Mouse (Mus musculus): ENCODE measurements around the gene Dmgdh. TPM values are rescaled to one million over a fixed set of nuclear protein-coding genes. Genes with fewer than 3 reads are reported as not detected.

The Dmgdh gene
- polyA plus RNA-seq (2012), result 0.04 TPM in 1 of 2 replicates, not detected in the other

GRCm38 (mm10) chr13:93674131-93674561 is at the start of gene Dmgdh, which contains the start of gene Bhmt2:
Dmgdh (plus strand) TSS chr13:93674433.
Bhmt2 (minus strand) TSS chr13:93674302.
- TF ChIP-seq GATA1 (IDR thresholded peaks at IDR 0.05; ENCODE audit: low read length) (no peak), TAL1 (IDR thresholded peaks at IDR 0.05; ENCODE audit: low read length) (no peak)
- Histone ChIP-seq H3K4me1 (ENCODE audit: control insufficient read depth) (no peaks in the 10 kb centered on the region), H3K9me3 (ENCODE audit: control insufficient read depth, low read length) (no peaks in the 10 kb centered on the region), H3K36me3 (ENCODE audit: control insufficient read depth) (no peaks in the 10 kb centered on the region; the same call in 1 of the 2 replicates), H3K4me3 (replicated peaks) (peak within 1 kb of the TSS; percentile 50), H3K27me3 (ENCODE audit: control insufficient read depth) (peaks cover 10% of the 10 kb centered on the region)

DNA sequence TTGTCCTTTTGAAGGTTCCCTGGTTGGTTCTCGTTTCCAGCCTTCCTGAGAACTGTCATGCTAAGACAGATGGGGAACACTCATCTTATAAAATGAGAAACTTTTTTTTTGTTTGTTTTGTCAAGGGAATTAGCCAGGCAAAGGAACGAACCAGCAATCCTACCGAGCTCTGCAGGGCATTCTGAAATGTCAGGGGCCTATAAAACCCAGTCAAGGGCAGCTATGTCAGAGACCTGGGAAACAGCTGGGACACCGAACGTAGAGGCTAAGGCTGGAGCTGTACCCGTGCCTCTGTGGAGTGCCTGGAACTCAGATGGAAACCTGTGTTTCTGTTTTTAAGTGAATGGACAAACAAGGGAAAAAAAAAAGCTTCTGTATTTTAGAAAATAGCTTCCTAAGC is 45.4 kb upstream of the Dmgdh start:
- no peaks in the 10 kb centered on the region for H3K9me3 ChIP-seq (ENCODE audit: control insufficient read depth, low read length)
- no peak overlapping the region for H3K4me3 ChIP-seq (replicated peaks)
- H3K4me1 ChIP-seq (ENCODE audit: control insufficient read depth), result no peaks in the 10 kb centered on the region
- H3K27me3 ChIP-seq (ENCODE audit: control insufficient read depth), result no peaks in the 10 kb centered on the region
- TF ChIP-seq TAL1 (IDR thresholded peaks at IDR 0.05; ENCODE audit: low read length) (no peak), GATA1 (IDR thresholded peaks at IDR 0.05; ENCODE audit: low read length) (no peak)
- no peaks in the 10 kb centered on the region; the same call in 1 of the 2 replicates for H3K36me3 ChIP-seq (ENCODE audit: control insufficient read depth)

DNA sequence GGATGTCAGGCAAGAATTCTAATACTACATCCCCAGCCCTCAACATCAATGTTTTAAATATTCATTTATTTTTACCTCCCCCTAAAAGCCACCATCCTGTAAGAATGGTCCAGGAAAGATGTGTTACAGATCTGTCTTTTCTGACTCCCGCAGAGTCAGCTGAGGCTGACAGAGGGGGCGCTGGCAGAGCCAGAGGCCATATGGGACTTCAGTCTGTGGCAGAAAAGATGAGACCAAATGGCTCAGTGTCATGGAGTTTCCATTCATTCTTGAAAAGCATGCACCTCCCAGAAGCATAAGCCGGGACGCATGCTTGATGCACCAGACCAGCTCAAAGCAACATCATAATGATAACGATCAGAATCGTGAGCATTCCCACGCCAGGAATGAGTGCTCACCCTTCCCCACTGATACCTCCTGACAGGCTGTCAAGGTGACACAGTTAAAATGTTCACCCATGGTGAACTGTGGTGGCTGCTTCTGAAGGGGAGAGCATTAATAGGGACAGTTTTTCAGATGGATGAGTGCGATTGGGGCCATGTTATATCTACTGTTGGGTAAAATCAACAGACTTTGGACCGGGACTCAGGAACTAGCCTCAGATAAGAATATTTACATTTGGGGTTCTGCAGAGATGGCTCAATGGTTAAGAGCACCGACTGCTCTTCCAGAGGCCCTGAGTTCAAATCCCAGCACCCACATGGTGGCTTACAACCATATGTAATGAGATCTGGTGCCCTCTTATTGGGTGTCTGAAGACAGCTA is 43.1 kb upstream of the Dmgdh start:
- H3K9me3 ChIP-seq (ENCODE audit: control insufficient read depth, low read length), result no peaks in the 10 kb centered on the region
- TF ChIP-seq TAL1 (IDR thresholded peaks at IDR 0.05; ENCODE audit: low read length), result no peak
- TF ChIP-seq GATA1 (IDR thresholded peaks at IDR 0.05; ENCODE audit: low read length), result no peak
- no peaks in the 10 kb centered on the region for H3K27me3 ChIP-seq (ENCODE audit: control insufficient read depth)
- no peak overlapping the region for H3K4me3 ChIP-seq (replicated peaks)
- H3K4me1 ChIP-seq (ENCODE audit: control insufficient read depth), result no peaks in the 10 kb centered on the region
- H3K36me3 ChIP-seq (ENCODE audit: control insufficient read depth), result no peaks in the 10 kb centered on the region; the same call in 1 of the 2 replicates

DNA sequence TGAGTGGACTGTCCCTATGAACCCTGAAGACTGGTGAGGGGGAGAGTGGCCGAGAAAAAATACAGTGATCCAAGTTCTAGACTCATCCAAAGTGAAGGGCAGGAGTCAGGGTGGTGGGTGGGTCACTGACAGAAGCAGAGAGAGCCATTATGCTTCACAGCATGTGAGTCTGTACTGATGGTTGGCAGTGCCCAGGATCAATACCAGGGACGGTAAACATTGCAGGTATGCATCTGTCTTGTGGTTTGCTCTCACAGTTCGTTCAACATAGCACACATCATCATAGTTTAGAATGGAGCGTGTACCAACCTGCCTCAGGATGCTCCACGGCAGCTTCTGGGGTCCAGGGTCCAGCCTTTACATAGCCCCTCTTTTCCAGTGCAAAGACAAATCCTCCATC is 41.3 kb upstream of the Dmgdh start:
- H3K4me3 ChIP-seq (replicated peaks), result no peak overlapping the region
- no peaks in the 10 kb centered on the region for H3K27me3 ChIP-seq (ENCODE audit: control insufficient read depth)
- no peaks in the 10 kb centered on the region; the same call in 1 of the 2 replicates for H3K36me3 ChIP-seq (ENCODE audit: control insufficient read depth)
- no peaks in the 10 kb centered on the region for H3K4me1 ChIP-seq (ENCODE audit: control insufficient read depth)
- H3K9me3 ChIP-seq (ENCODE audit: control insufficient read depth, low read length), result no peaks in the 10 kb centered on the region
- TF ChIP-seq GATA1 (IDR thresholded peaks at IDR 0.05; ENCODE audit: low read length) (no peak), TAL1 (IDR thresholded peaks at IDR 0.05; ENCODE audit: low read length) (no peak)

- H3K4me3 ChIP-seq (replicated peaks), result peak overlapping the region; percentile 25
- no peaks in the 10 kb centered on the region for H3K9me3 ChIP-seq (ENCODE audit: control insufficient read depth, low read length)
- H3K36me3 ChIP-seq (ENCODE audit: control insufficient read depth), result no peaks in the 10 kb centered on the region; the same call in 1 of the 2 replicates
- no peaks in the 10 kb centered on the region for H3K4me1 ChIP-seq (ENCODE audit: control insufficient read depth)
- no peaks in the 10 kb centered on the region for H3K27me3 ChIP-seq (ENCODE audit: control insufficient read depth)
- TF ChIP-seq TAL1 (IDR thresholded peaks at IDR 0.05; ENCODE audit: low read length) (no peak), GATA1 (IDR thresholded peaks at IDR 0.05; ENCODE audit: low read length) (no peak)
Measured at GRCm38 (mm10) chr13:93636561-93636960, 37.7 kb upstream of the Dmgdh start.

GRCm38 (mm10) chr13:93637282-93638245 is 36.7 kb upstream of the Dmgdh start, which contains the start of gene Bhmt:
Bhmt (minus strand) TSS chr13:93637961.
- Histone ChIP-seq H3K4me1 (ENCODE audit: control insufficient read depth) (no peaks in the 10 kb centered on the region), H3K36me3 (ENCODE audit: control insufficient read depth) (no peaks in the 10 kb centered on the region; the same call in 1 of the 2 replicates), H3K9me3 (ENCODE audit: control insufficient read depth, low read length) (no peaks in the 10 kb centered on the region), H3K27me3 (ENCODE audit: control insufficient read depth) (no peaks in the 10 kb centered on the region), H3K4me3 (replicated peaks) (peak within 1 kb of the TSS; percentile 25)
- TF ChIP-seq GATA1 (IDR thresholded peaks at IDR 0.05; ENCODE audit: low read length), result no peak
- no peak for TF ChIP-seq TAL1 (IDR thresholded peaks at IDR 0.05; ENCODE audit: low read length)

- TF ChIP-seq GATA1 (IDR thresholded peaks at IDR 0.05; ENCODE audit: low read length) (no peak), TAL1 (IDR thresholded peaks at IDR 0.05; ENCODE audit: low read length) (no peak)
- Histone ChIP-seq H3K9me3 (ENCODE audit: control insufficient read depth, low read length) (no peaks in the 10 kb centered on the region), H3K36me3 (ENCODE audit: control insufficient read depth) (no peaks in the 10 kb centered on the region), H3K4me1 (ENCODE audit: control insufficient read depth) (no peaks in the 10 kb centered on the region), H3K27me3 (ENCODE audit: control insufficient read depth) (no peaks in the 10 kb centered on the region), H3K4me3 (replicated peaks) (no peak overlapping the region)
Measured at GRCm38 (mm10) chr13:93639636-93640035, 34.6 kb upstream of the Dmgdh start.

GRCm38 (mm10) chr13:93648387-93649130 is 25.7 kb upstream of the Dmgdh start:
- no peaks in the 10 kb centered on the region for H3K9me3 ChIP-seq (ENCODE audit: control insufficient read depth, low read length)
- no peaks in the 10 kb centered on the region for H3K36me3 ChIP-seq (ENCODE audit: control insufficient read depth)
- H3K27me3 ChIP-seq (ENCODE audit: control insufficient read depth), result no peaks in the 10 kb centered on the region
- no peak overlapping the region for H3K4me3 ChIP-seq (replicated peaks)
- TF ChIP-seq GATA1 (IDR thresholded peaks at IDR 0.05; ENCODE audit: low read length), result no peak
- no peak for TF ChIP-seq TAL1 (IDR thresholded peaks at IDR 0.05; ENCODE audit: low read length)
- H3K4me1 ChIP-seq (ENCODE audit: control insufficient read depth), result no peaks in the 10 kb centered on the region
